Mouse (Mus musculus): Measurements from ENCODE around the gene Rps6ka1.
"Not testable (repeated sequence)": the region's sequence is repeated elsewhere in the genome, so short reads cannot be mapped to it uniquely, and the experiment has no call there.

The Rps6ka1 gene

DNA sequence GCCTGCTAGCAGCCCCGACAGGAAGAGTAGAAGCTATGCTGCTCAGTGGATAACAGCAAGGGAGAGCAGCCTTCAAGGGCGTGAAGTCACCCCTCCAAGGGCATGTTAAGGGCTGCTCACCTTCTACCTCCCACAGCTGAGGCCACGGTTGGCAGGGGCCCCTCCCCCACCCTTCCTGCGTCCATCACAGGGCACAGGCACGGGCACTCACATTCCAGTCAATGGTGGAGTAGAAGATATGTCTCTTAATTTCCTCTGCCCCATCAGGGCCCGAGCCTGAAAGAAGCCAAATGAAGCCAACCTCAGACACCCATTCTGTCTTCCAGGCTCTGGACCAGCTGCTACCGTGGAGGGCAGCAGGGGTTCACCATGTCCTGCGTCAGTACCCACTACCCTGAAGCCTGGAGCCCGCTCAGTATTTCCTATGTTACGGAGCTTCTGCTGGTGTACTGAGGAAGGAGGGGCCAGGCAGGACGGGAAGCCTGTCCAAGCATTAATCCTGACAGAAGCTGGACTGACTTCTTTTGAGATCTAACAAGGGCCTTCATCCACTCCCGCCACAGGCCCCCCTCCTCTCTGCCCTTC, 23.7 kb downstream of the Rps6ka1 start:
- DNase-seq (ENCODE audit: low spot score in 2 of 2) = no peak

- DNase-seq (ENCODE audit: low spot score in 2 of 2) = no peak
Measured at GRCm38 (mm10) chr4:133857527-133857926, 30.1 kb downstream of the Rps6ka1 start.

DNA sequence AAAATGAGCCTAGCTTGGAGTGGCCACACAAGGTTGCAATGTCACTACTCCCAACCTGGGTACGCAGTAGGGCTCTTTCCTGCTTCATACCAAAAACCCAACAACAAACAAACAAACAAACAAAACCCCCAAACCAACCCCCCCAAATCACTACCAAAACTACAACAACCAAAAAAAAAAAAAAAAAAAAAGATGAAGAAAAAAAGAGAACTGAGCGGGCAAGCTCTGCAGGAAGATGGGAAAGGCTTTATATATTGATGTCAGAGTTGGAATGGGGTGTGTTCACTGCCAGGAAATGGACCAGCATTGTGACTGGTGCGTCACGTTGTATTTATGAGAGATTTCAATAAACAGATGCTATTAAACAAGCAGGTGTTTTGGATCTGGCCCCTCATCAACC, 33.0 kb downstream of the Rps6ka1 start:
- no peak for DNase-seq (ENCODE audit: low spot score in 2 of 2)

DNA sequence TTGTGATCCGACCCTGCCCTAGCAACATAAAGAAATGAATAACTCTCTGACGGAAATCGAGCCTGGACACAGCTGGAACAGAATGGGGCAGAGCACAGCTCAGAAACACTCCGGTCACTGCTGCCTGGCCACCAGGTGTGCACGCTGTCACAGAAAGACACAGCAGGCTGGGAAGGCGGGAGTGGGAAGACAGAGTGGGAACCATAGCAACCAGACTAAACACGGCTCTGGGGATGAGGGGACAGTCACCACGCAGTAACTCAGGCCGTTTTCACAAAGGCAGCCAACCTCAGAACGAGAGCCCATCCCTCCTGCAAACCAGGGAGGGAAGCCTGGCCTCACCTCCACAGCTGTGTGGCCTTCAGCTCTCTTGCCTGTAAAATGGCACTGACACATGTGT, 34.0 kb downstream of the Rps6ka1 start:
- peak in 1 of 2 experiments; percentile 23 for DNase-seq (ENCODE audit: low spot score in 2 of 2)

- DNase-seq (ENCODE audit: low spot score in 2 of 2) = no peak
Measured at GRCm38 (mm10) chr4:133846625-133847024, 41.0 kb downstream of the Rps6ka1 start.

- no peak for DNase-seq (ENCODE audit: low spot score in 2 of 2)
Measured at GRCm38 (mm10) chr4:133845060-133845459, 42.5 kb downstream of the Rps6ka1 start.

DNA sequence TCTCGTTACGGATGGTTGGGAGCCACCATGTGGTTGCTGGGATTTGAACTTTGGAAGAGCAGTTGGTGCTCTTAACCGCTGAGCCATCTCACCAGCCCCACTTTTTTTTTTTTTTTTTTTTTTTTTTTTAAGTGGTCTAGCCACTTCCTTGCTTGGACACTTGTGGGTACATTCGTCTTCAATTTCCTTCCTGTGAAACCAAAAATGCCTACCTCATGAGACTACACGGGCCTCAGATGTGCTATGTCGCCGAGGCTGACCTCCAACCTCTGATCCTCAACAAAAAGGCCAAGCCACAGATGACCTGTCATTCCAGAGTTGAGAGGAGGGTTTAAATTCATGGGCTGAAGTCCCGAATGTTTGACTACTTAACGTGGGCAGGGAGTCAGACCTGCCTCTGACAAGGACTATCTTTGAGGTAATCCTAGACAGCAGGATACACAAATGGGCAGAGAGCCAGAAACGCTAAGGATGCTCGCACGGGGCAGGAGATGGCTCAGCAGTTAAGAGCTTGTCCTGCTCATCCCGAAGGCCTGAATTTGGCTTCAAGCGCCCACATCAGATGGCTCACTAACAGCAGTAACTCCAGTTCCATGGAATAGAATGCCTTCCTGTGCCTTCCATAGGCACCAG, 43.3 kb downstream of the Rps6ka1 start:
- DNase-seq (ENCODE audit: low spot score in 2 of 2) = no peak

DNA sequence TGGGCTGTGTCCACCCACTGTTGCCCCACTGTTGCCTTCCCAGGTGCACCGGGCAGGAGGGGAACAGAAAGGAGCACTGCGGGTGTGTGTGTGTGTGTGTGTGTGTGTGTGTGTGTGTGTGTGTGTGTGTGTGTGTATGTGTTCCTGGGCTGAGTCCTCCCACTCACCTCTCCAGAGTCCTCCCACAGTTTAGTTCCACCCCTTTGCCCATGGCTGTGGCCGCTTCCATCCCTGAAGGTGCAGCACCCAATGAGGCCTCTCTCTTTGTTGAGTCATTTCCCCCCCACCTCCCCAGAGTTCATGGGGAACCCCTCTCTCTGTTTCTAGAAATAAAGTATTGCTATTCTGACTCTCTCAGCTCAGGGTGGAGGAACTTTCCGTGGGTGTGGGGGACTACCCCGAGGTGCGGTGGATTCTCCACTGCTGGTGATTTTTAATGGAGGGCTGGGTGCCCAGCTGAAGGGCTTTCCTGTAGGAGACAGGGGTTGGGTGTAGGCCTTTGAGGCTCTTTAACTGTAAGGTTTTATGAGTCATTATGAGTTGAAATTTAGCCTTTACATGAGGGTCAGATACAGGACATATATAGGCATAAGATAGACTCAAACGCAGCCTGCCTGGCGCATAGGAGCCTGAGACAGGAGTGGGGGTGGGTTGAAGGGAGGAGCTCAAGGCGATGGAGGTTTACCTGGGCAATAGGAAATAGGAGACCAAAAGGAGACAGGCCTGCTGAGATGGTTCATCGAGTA, 44.4 kb downstream of the Rps6ka1 start:
- no peak for DNase-seq (ENCODE audit: low spot score in 2 of 2)

GRCm38 (mm10) chr4:133841756-133842483, 45.7 kb downstream of the Rps6ka1 start:
- DNase-seq (ENCODE audit: low spot score in 2 of 2) = not testable (repeated sequence)

DNA sequence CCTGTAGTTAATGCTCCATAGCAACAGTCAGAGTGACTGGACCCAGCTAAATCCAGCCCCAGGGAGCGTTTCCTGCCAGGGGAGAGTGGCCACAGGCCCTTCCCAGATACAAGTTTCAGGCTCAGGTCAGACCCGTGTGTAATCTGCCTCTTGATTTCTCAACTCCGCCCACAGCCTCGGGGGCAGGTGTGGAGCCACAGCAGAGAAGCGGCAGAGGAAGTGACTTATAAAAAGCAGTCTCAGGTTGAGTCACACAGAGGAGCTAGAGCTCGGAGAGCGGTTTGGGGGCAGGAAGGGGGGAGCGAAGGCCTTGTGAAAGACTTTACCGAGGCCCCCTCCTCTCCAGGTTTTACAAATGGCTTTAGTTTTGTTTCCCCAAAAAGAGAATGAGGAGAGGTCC, 46.6 kb downstream of the Rps6ka1 start:
- DNase-seq (ENCODE audit: low spot score in 2 of 2) = peak in 1 of 2 experiments; percentile 49

GRCm38 (mm10) chr4:133840501-133840900, 47.1 kb downstream of the Rps6ka1 start:
- no peak for DNase-seq (ENCODE audit: low spot score in 2 of 2)

- no peak for DNase-seq (ENCODE audit: low spot score in 2 of 2)
Measured at GRCm38 (mm10) chr4:133839385-133839826, 48.2 kb downstream of the Rps6ka1 start.

- no peak for DNase-seq (ENCODE audit: low spot score in 2 of 2)
Measured at GRCm38 (mm10) chr4:133836575-133836974, 51.0 kb downstream of the Rps6ka1 start.

DNA sequence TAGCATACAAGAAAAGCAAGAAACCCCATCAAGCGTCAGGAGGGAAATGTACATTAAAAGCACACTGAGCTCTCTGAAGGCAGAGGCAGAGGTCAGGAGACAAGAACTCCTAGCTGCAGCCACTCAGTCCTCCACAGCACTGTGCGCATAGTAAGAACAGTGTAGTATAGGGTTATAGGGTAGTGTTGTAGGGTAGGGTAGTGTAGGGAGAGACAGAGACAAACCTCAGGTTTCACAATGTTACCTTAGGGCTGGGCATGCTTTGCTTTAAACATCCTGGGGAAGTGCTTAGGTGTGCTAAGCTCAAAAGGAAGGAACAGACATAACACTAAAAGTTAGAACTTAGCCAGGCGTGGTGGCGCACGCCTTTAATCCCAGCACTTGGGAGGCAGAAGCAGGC, 52.4 kb downstream of the Rps6ka1 start:
- no peak for DNase-seq (ENCODE audit: low spot score in 2 of 2)

DNA sequence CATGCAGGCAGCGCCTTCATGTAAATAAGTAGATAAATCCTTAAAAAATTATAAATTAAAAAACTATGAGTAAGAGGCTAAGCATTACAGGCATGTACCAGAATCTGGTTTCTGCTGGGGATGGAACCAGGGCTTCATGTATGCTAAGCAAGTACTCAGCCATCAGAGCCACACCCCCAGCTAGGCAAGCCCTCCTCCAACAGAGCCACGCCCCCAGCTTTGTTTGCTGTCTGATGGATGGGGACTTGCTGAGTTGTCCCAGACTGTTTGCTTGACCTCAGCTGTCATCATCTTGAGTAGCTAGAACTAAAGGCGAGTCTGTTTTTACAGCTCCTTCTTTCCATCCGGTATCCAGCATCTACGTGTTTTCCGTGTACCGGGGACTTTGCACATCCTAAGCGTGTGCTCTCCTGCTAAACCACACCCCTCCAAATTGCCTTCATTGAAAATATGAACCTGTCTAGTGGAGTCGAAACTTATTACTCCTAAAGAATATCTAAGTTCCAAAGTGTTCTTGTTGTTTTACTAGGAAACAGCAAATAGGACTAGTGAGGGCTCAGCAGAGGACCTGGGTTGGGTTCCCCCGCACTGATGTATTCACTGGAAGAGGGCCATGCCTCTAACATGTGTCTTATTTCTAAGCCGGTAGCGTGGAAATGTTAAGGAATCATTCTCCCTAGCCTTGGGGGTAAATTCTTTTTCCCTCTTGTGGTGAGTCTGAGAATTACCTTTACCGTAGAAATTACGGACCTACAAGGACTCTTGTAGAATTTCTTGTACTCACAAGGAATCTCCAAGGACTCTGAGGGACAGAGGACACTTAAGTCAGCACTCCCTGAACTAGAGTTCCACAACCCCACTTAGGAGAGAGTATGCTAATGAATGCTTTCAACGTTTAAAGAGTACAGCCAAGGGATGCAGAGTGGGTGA, 54.4 kb downstream of the Rps6ka1 start:
- no peak for DNase-seq (ENCODE audit: low spot score in 2 of 2)

DNA sequence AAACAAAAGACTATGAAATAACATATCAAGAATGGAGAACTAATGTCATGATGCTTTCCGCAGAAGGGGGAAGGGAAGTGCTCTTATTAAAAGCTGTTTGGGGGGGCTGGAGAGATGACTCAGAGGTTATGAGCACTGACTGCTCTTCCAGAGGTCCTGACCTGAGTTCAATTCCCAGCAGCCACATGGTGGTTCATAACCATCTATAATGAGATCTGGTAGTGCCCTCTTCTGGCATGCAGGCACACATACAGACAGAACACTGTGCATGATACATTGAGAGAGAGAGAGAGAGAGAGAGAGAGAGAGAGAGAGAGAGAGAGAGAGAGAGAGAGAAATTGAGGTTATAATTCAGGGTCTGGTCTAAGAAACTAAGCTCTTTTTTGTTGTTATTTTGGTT, 57.1 kb downstream of the Rps6ka1 start:
- no peak for DNase-seq (ENCODE audit: low spot score in 2 of 2)

DNA sequence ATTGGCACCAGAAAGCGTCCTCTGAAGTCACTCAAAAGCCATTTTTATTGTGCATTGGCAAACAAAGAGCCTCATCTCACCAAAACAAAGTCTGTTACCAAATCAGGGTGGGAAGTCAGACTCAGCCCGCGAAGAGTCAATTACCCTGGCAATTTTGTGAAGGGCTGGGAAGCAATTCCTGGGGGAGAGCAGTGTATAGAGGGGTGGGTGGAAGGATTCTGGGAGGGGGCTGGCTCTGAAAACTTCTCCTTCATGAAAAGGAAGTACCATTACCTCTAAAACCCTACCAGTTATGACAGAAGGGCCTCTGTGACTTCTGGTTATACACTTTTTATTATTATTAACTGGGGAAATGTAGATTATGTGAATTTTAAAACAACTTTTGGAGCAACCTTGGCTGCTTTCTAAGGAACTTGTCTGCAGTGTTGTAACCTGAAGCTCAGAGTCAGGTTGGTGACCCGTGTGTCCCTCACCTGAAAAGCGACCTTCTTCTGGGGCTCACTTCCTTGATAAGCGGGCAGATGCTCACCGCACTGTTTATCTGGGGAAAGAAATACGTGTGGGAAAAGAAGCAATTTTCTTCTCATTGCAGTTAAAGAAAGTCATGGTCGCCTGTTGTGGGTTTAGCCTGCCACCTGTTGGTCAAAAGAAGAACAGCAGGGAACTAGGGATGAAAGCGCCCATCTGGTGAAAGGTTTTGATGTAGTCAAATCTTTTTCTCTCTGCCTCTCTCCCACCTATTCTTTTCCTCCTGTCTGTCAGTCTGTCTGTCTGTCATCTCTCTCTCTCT, 58.1 kb downstream of the Rps6ka1 start:
- peak in 1 of 2 experiments; percentile 82 for DNase-seq (ENCODE audit: low spot score in 2 of 2)

GRCm38 (mm10) chr4:133827887-133828794, 59.5 kb downstream of the Rps6ka1 start:
- DNase-seq (ENCODE audit: low spot score in 2 of 2) = no peak

DNA sequence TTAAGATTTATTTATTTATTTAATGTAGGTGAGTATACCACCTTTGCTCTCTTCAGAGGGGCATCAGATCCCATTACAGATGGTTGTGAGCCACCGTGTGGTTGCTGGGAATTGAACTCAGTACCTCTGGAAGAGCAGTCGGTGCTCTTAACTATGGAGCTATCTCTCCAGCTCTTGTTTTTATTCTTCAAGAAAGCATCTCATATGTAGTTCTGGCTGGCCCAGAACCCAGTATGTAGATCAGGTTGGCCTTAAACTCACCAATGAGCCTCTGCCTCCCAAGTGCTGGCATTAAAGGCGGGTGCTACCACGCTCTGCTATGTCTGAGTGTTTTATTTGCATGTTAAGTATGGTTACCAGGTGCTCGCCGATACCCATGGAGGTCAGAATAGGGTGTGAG, 60.2 kb downstream of the Rps6ka1 start:
- DNase-seq (ENCODE audit: low spot score in 2 of 2) = no peak

All from left cerebral cortex, adult 9 months (tissue).